In the genomic region with DNA sequence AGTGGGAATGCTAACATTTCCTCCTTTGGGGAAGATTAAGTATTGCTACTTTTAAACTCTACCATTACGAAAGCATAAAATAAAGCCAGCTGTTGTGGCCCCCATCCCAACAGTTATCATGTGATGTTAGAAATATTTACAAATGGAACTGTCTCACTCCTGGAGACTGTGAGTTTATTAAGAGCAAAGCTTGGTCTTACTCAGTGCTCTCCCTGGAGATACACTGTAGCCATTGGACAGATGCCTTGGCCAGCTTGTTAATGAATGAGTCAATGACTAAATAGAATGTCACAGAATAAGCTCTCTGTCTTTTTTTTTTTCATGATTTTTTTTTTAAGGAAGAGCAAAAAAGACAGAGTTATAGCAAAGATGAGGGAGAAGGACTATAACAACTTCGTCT, we compare ENCODE assay signal across 19 mouse cellular contexts. TPM values are rescaled to one million over a fixed set of nuclear protein-coding genes. Genes with fewer than 3 reads are reported as not detected.
DNase-seq lines count a peak whose midpoint lies in the region; TF ChIP-seq lines count a peak whose summit lies in the region.
"Had no signal": no experiment of that assay in that cellular context is flagged by ENCODE, and none has a peak within 500 bp of the region (broad histone marks: within the 10 kb centered on the region; RNA-seq: fewer than 3 reads in every experiment).

No protein-coding gene starts in this region.

- WGBS in lung, adult 2 months, result 86% methylated on average over 2 of the region's 2 CpGs

- no peaks in the 10 kb centered on the region for H3K9me3 ChIP-seq in ES-E14 (ENCODE audit: control insufficient read depth, insufficient read depth, low read depth, low read length)
- H3K9me3 ChIP-seq: embryonic facial prominence, embryonic 13.5 days; midbrain, embryonic 15.5 days had no signal

- no peaks in the 10 kb centered on the region; the same call in 1 of the 2 replicates for H3K4me1 ChIP-seq in lung, adult 2 months (ENCODE audit: control insufficient read depth, insufficient read depth, low read length)
- H3K4me1 ChIP-seq in ES-E14 (ENCODE audit: control insufficient read depth in 2 of 2, insufficient read depth in 2 of 2, low read length in 2 of 2, poor library complexity in 1 of 2), result peaks cover 2 to 8% of the 10 kb centered on the region in 2 experiments

- DNase-seq in lung, postnatal 10 days, result peak; percentile 13
- DNase-seq in lung, adult 2 months, result no peak
- no peak for DNase-seq in ES-E14 (ENCODE audit: low read depth, low spot score)
- peak; percentile 93 for DNase-seq in fibroblast of lung, adult 2 months (ENCODE audit: low read depth)
- peak; percentile 71 to 73 for DNase-seq in heart, postnatal 10 days
- DNase-seq in cerebellum, adult 9-10 months, result no peak
- DNase-seq in cerebellum, adult 11 months, result no peak
- DNase-seq in left cerebral cortex, postnatal 4 days, result no peak
- DNase-seq: adrenal gland, postnatal 14 days; cerebellum, adult 2 months; forebrain, postnatal 0 days; kidney, adult 2 months; kidney, postnatal 14 days; liver; liver, postnatal 0 days; thymus, postnatal 36 days had no signal

- H3K9ac ChIP-seq in ES-E14 (ENCODE audit: insufficient read depth, low read depth, low read length, poor library complexity, severe bottlenecking), result no peak overlapping the region
- H3K9ac ChIP-seq: embryonic facial prominence, embryonic 13.5 days; forebrain, postnatal 0 days; liver, postnatal 0 days; midbrain, embryonic 15.5 days had no signal

- peak overlapping the region; percentile 17; the same call in 1 of the 2 replicates for H3K27ac ChIP-seq in ES-E14 (ENCODE audit: insufficient read depth, low read depth, low read length, poor library complexity, severe bottlenecking)
- H3K27ac ChIP-seq: embryonic facial prominence, embryonic 13.5 days; hindbrain, postnatal 0 days; midbrain, embryonic 15.5 days had no signal

- intact Hi-C loops in heart, postnatal 10 days (cut with DNase I), result loop anchor here (10.0 kb wide), 1 partner anchor 773 kb away; no protein-coding TSS in a partner anchor
- intact Hi-C loops in left cerebral cortex, postnatal 4 days (cut with DNase I), result no loop called here

- in situ Hi-C loops in ES-E14 (cut with MboI; ENCODE audit: low sequenced_read_pairs in 2 of 2, unreplicated experiment in 2 of 2), result no loop called here

- no peak overlapping the region for H3K4me3 ChIP-seq in lung, adult 2 months (replicated peaks; ENCODE audit: extremely low read depth, low read depth, low read length)
- H3K4me3 ChIP-seq in ES-E14 (ENCODE audit: insufficient read depth in 1 of 2, low read depth in 1 of 2, low read length in 2 of 2, poor library complexity in 1 of 2, severe bottlenecking in 1 of 2), result no peak overlapping the region
- H3K4me3 ChIP-seq: embryonic facial prominence, embryonic 13.5 days; midbrain, embryonic 15.5 days had no signal

- H3K36me3 ChIP-seq in ES-E14 (ENCODE audit: control insufficient read depth, insufficient read depth, low read length, poor library complexity, severe bottlenecking), result no peaks in the 10 kb centered on the region
- H3K36me3 ChIP-seq: embryonic facial prominence, embryonic 13.5 days; midbrain, embryonic 15.5 days had no signal

- no peak for TF ChIP-seq POLR2A in lung, adult 2 months (IDR thresholded peaks at IDR 0.05; ENCODE audit: borderline replicate concordance, extremely low read depth, low read depth, low read length)

- TF ChIP-seq CTCF in lung, adult 2 months (IDR thresholded peaks at IDR 0.05; ENCODE audit: insufficient read depth, low read length), result no peak

TF ChIP-seq in ES-E14, 5 proteins besides CTCF, POLR2A, EP300 and RAD21:
- TF ChIP-seq ZC3H11A (IDR thresholded peaks at IDR 0.05; ENCODE audit: borderline replicate concordance, low read depth, low read length) (no peak), MAFK (IDR thresholded peaks at IDR 0.05; ENCODE audit: insufficient read depth, low read depth, low read length) (no peak), CHD2 (IDR thresholded peaks at IDR 0.05; ENCODE audit: low read depth, low read length) (no peak), ZNF384 (IDR thresholded peaks at IDR 0.05; ENCODE audit: low read depth, low read length) (no peak), HCFC1 (IDR thresholded peaks at IDR 0.05; ENCODE audit: borderline replicate concordance, insufficient read depth, low read length) (no peak)
TF ChIP-seq in ES-E14: peak in this region for 0.

RNA-seq across cellular contexts. Expression of a gene that starts 2.5 kb away (rescaled TPM):
- polyA plus RNA-seq in lung, adult 2 months (2012; rRNA removed), result 13.4 and 16.6 TPM in 2 replicates
- total RNA-seq in ES-E14 (2012; rRNA removed), result 225 and 328 TPM in 2 replicates
- 10 to 100 TPM; 56.7 to 69.4 TPM for total RNA-seq in heart, postnatal 10 days (2021)
- total RNA-seq in left cerebral cortex, postnatal 4 days (2021), result 10 to 100 TPM; 15.3 to 16.1 TPM

RNA-seq across cellular contexts. Expression of a gene that starts 35.9 kb away (rescaled TPM):
- 8.6 and 12.0 TPM in 2 replicates for polyA plus RNA-seq in lung, adult 2 months (2012; rRNA removed)
- 56.4 and 66.3 TPM in 2 replicates for total RNA-seq in ES-E14 (2012; rRNA removed)
- 10 to 100 TPM; 35.5 to 37.9 TPM for total RNA-seq in heart, postnatal 10 days (2021)
- 10 to 100 TPM; 18.4 to 20.1 TPM for total RNA-seq in left cerebral cortex, postnatal 4 days (2021)

Comparison
In these comparisons a context has a peak if more than half of its experiments do, and no peak if none do; other contexts are left out.
1. DNase-seq: peak in lung, postnatal 10 days (single experiment), fibroblast of lung, adult 2 months (single experiment) and heart, postnatal 10 days (2 of 2); none in lung, adult 2 months (single experiment), ES-E14 (single experiment), cerebellum, adult 9-10 months (single experiment), cerebellum, adult 11 months (single experiment) and left cerebral cortex, postnatal 4 days (single experiment).